In genomic region chr14:115039524-115039923, GRCm38 (mm10) we compare ENCODE assay signal across 20 mouse cellular contexts. TPM values are rescaled to one million over a fixed set of nuclear protein-coding genes. Genes with fewer than 3 reads are reported as not detected.
A peak's percentile ranks its signal among the peaks of the same experiment; 100 is the strongest.
DNase-seq lines count a peak whose midpoint lies in the region; ATAC-seq and TF ChIP-seq lines count a peak whose summit lies in the region.
"Had no signal": no experiment of that assay in that cellular context is flagged by ENCODE, and none has a peak within 500 bp of the region (broad histone marks: within the 10 kb centered on the region; RNA-seq: fewer than 3 reads in every experiment).

No protein-coding gene starts in this region.

- no peak overlapping the region for H3K4me3 ChIP-seq in heart, embryonic 11.5 days (ENCODE audit: low read depth, low read length)
- H3K4me3 ChIP-seq in lung, embryonic 14.5 days (ENCODE audit: low read depth, low read length): no peak overlapping the region
- peak overlapping the region in 2 of 3 experiments; percentile 35 to 73 for H3K4me3 ChIP-seq in CH12.LX (replicated peaks in 1 of 3; ENCODE audit: low read depth in 2 of 3, low read length in 2 of 3, poor library complexity in 1 of 3)
- no peak overlapping the region for H3K4me3 ChIP-seq in limb, embryonic 14.5 days (replicated peaks; ENCODE audit: low read length)

- TF ChIP-seq POLR2A in CH12.LX (IDR thresholded peaks at IDR 0.05; ENCODE audit: low read depth, low read length): no peak
- no peak for TF ChIP-seq POLR2A in limb, embryonic 14.5 days (IDR thresholded peaks at IDR 0.05; ENCODE audit: borderline replicate concordance, extremely low read depth, insufficient read depth, insufficient read length)

- ATAC-seq in heart, embryonic 11.5 days (replicated peaks; ENCODE audit: insufficient number of reproducible peaks, low FRiP score, low TSS enrichment): no peak
- ATAC-seq in lung, embryonic 14.5 days (ENCODE audit: insufficient read depth): no peak
- no peak for ATAC-seq in limb, embryonic 14.5 days (ENCODE audit: low FRiP score, low read depth)

- in situ Hi-C loops in CH12.LX (cut with MboI; ENCODE audit: low pct_ligation_motif_present, low pct_unique_long_range_greater_than_20kb, low sequenced_read_pairs): no loop called here

- H3K27ac ChIP-seq in heart, embryonic 11.5 days (ENCODE audit: low read depth, low read length): no peak overlapping the region
- H3K27ac ChIP-seq in lung, embryonic 14.5 days (ENCODE audit: low read depth): no peak overlapping the region
- H3K27ac ChIP-seq in CH12.LX (ENCODE audit: insufficient read depth, low read depth): no peak overlapping the region
- no peak overlapping the region for H3K27ac ChIP-seq in limb, embryonic 14.5 days (replicated peaks; ENCODE audit: low read depth, low read length)
- H3K27ac ChIP-seq: left cerebral cortex, adult 2 months; neural tube, embryonic 12.5 days had no signal

- no peak for TF ChIP-seq RAD21 in CH12.LX (IDR thresholded peaks at IDR 0.05; ENCODE audit: low read depth, low read length)

- peaks cover 8% of the 10 kb centered on the region for H3K36me3 ChIP-seq in heart, embryonic 11.5 days (ENCODE audit: control insufficient read depth, insufficient read depth, low read length)
- H3K36me3 ChIP-seq in lung, embryonic 14.5 days (ENCODE audit: insufficient read depth): peaks cover 20% of the 10 kb centered on the region
- peaks cover 13 to 23% of the 10 kb centered on the region in 2 experiments for H3K36me3 ChIP-seq in CH12.LX (replicated peaks in 1 of 2; ENCODE audit: control insufficient read depth in 1 of 2, insufficient read depth in 1 of 2, low read length in 1 of 2)
- H3K36me3 ChIP-seq in limb, embryonic 14.5 days (ENCODE audit: control insufficient read depth, insufficient read depth, low read length): peaks cover 15% of the 10 kb centered on the region

- H3K9ac ChIP-seq in heart, embryonic 11.5 days (ENCODE audit: low read depth, low read length): no peak overlapping the region
- no peak overlapping the region for H3K9ac ChIP-seq in lung, embryonic 14.5 days
- H3K9ac ChIP-seq in CH12.LX (ENCODE audit: insufficient read depth, low read depth): peak overlapping the region; percentile 55; the same call in 1 of the 2 replicates
- H3K9ac ChIP-seq in limb, embryonic 14.5 days (ENCODE audit: low read depth, low read length, severe bottlenecking): peak overlapping the region; percentile 99; the same call in 1 of the 2 replicates

- peak overlapping the region; percentile 95 for H3K4me2 ChIP-seq in heart, embryonic 11.5 days
- H3K4me2 ChIP-seq in lung, embryonic 14.5 days: peak overlapping the region; percentile 90
- H3K4me2 ChIP-seq in CH12.LX (ENCODE audit: insufficient read depth, low read depth, poor library complexity, severe bottlenecking): no peak overlapping the region
- peak overlapping the region; percentile 96; the same call in 1 of the 2 replicates for H3K4me2 ChIP-seq in limb, embryonic 14.5 days (replicated peaks; ENCODE audit: low read depth, low read length, severe bottlenecking)

- peaks cover 34% of the 10 kb centered on the region for H3K79me2 ChIP-seq in CH12.LX (replicated peaks; ENCODE audit: control insufficient read depth, extremely low read depth, insufficient read depth, poor library complexity, severe bottlenecking)

- TF ChIP-seq CTCF in lung, embryonic 14.5 days (IDR thresholded peaks at IDR 0.05; ENCODE audit: low read depth): no peak
- no peak for TF ChIP-seq CTCF in CH12.LX (conservative IDR thresholded peaks at IDR 0.05 in 1 of 2, IDR thresholded peaks at IDR 0.05 in 1 of 2; ENCODE audit: low read depth in 2 of 2, low read length in 2 of 2)

- no peaks in the 10 kb centered on the region for H3K9me3 ChIP-seq in heart, embryonic 11.5 days (replicated peaks; ENCODE audit: control insufficient read depth, low read length)
- H3K9me3 ChIP-seq in lung, embryonic 14.5 days (ENCODE audit: low read depth, low read length): no peaks in the 10 kb centered on the region
- H3K9me3 ChIP-seq in CH12.LX (replicated peaks; ENCODE audit: low read length): no peaks in the 10 kb centered on the region
- H3K9me3 ChIP-seq in limb, embryonic 14.5 days (ENCODE audit: control insufficient read depth, low read length): no peaks in the 10 kb centered on the region
- H3K9me3 ChIP-seq: midbrain, embryonic 12.5 days; neural tube, embryonic 12.5 days had no signal

- WGBS in heart, embryonic 11.5 days (ENCODE audit: insufficient replicate concordance): 75% methylated on average over 5 of the region's 5 CpGs
- 47% methylated on average over 5 of the region's 5 CpGs for WGBS in lung, embryonic 14.5 days
- 61% methylated on average over 5 of the region's 5 CpGs for WGBS in limb, embryonic 14.5 days

- no peaks in the 10 kb centered on the region for H3K27me3 ChIP-seq in heart, embryonic 11.5 days (ENCODE audit: control insufficient read depth, insufficient read depth, low read length)
- H3K27me3 ChIP-seq in lung, embryonic 14.5 days (ENCODE audit: insufficient read depth, low read length): no peaks in the 10 kb centered on the region
- no peaks in the 10 kb centered on the region for H3K27me3 ChIP-seq in CH12.LX (replicated peaks)
- no peaks in the 10 kb centered on the region; the same call in 1 of the 2 replicates for H3K27me3 ChIP-seq in limb, embryonic 14.5 days (ENCODE audit: control insufficient read depth, insufficient read depth, low read length)
- H3K27me3 ChIP-seq: neural tube, embryonic 12.5 days had no signal

- dilution Hi-C loops in CH12.LX (cut with MboI; ENCODE audit: extremely low pct_ligation_motif_present, extremely low pct_unique_long_range_greater_than_20kb, low sequenced_read_pairs): no loop called here

- intact Hi-C loops in heart, postnatal 36 days (cut with DNase I): no loop called here

- peaks cover 8% of the 10 kb centered on the region; the same call in 1 of the 2 replicates for H3K4me1 ChIP-seq in heart, embryonic 11.5 days (ENCODE audit: control insufficient read depth, insufficient read depth, low read length)
- peaks cover 7% of the 10 kb centered on the region; the same call in 1 of the 2 replicates for H3K4me1 ChIP-seq in lung, embryonic 14.5 days (ENCODE audit: insufficient read depth)
- H3K4me1 ChIP-seq in CH12.LX (ENCODE audit: control insufficient read depth in 1 of 2, insufficient read depth in 2 of 2): peaks cover 0 to 9% of the 10 kb centered on the region in 2 experiments; a peak in 2 of 4 replicates
- peaks cover 13% of the 10 kb centered on the region for H3K4me1 ChIP-seq in limb, embryonic 14.5 days (ENCODE audit: control insufficient read depth, insufficient read depth, low read length)

- no peak for TF ChIP-seq EP300 in CH12.LX (IDR thresholded peaks at IDR 0.05; ENCODE audit: low read length)

- no peak for DNase-seq in heart, postnatal 36 days
- no peak for DNase-seq in lung, embryonic 14.5 days
- no peak for DNase-seq in lung, postnatal 14 days
- peak; percentile 11 for DNase-seq in CH12.LX (ENCODE audit: extremely low read depth)
- DNase-seq in limb, embryonic 14.5 days (ENCODE audit: low spot score): no peak
- no peak for DNase-seq in right cerebral cortex, adult 18-20 months
- DNase-seq in heart, adult 11 months: no peak
- DNase-seq: adrenal gland, postnatal 14 days; cerebellum, adult 9-10 months; heart, postnatal 4 days; kidney, adult 11 months; lung, adult 2 months; retina, postnatal 1 day; spleen, adult 18-20 months had no signal

TF ChIP-seq in CH12.LX, 34 proteins besides CTCF, POLR2A, EP300 and RAD21:
- TF ChIP-seq ZC3H11A (IDR thresholded peaks at IDR 0.05; ENCODE audit: low read depth, low read length) (no peak), TBP (conservative IDR thresholded peaks at IDR 0.05; ENCODE audit: low read depth, low read length) (peak; percentile 79)

RNA-seq across cellular contexts. Expression of gene Gpc5, which starts 52.5 kb away (rescaled TPM):
- polyA plus RNA-seq in heart, embryonic 11.5 days (2014; fragmentation: Nextera tagmentation; extraction: Ambion mirVana): 0.28 and 0.53 TPM in 2 replicates
- total RNA-seq in heart, postnatal 36 days (2021): not detected
- polyA plus RNA-seq in lung, embryonic 14.5 days (2014; fragmentation: Nextera tagmentation; extraction: Ambion mirVana): 0.29 and 0.30 TPM in 2 replicates
- total RNA-seq in CH12.LX (2012; rRNA removed) (not detected in 2 replicates), CH12.LX (2014; rRNA removed) (not detected in 2 replicates)
- 0.14 TPM in 1 of 2 replicates, not detected in the other for polyA plus RNA-seq in CH12.LX (2012; ENCODE audit: insufficient read length, low read depth)
- polyA plus RNA-seq in limb, embryonic 14.5 days (2012; rRNA removed): 0.78 and 1.1 TPM in 2 replicates
- 1.4 and 1.8 TPM in 2 replicates for polyA plus RNA-seq in limb, embryonic 14.5 days (2014; fragmentation: Nextera tagmentation; extraction: Ambion mirVana)
- total RNA-seq: heart, postnatal 4 days had no signal
- polyA plus RNA-seq: large intestine, adult 2 months; urinary bladder, adult 2 months had no signal

Comparison
In these comparisons a context has a peak if more than half of its experiments do, and no peak if none do; other contexts are left out.
1. H3K4me3 ChIP-seq: peak in CH12.LX (2 of 3); none in heart, embryonic 11.5 days (single experiment), lung, embryonic 14.5 days (single experiment) and limb, embryonic 14.5 days (single experiment).
2. H3K9ac ChIP-seq: peak in CH12.LX (single experiment) and limb, embryonic 14.5 days (single experiment); none in heart, embryonic 11.5 days (single experiment) and lung, embryonic 14.5 days (single experiment).